Mouse (Mus musculus) MEL (cell line): Measurements from ENCODE around the gene Arl13b. TPM values are rescaled to one million over a fixed set of nuclear protein-coding genes. Genes with fewer than 3 reads are reported as not detected.

Experiments used
- DNase-seq: peaks from one replicate; pipeline ENCODE4 v3.0.0; 2011; ENCODE audit warnings: low read depth, low spot score
- H3K27ac ChIP-seq: 2 replicates; pipeline ENCODE4 v1.5.1; 2012; ENCODE audit warnings: low read depth, mild to moderate bottlenecking, control low read depth, low read length, moderate library complexity; ENCODE audit not compliant: control insufficient read depth
- H3K27me3 ChIP-seq, 2 experiments: fragments of 150-350 bp in 1 of 2; sonication (generic) in 1 of 2; 2 replicates each; pipeline ENCODE4 v1.6.1; 2012; ENCODE audit warnings: low read length in 2 of 2, mild to moderate bottlenecking in 2 of 2, improper control_type of control experiment in 1 of 2, moderate library complexity in 1 of 2; ENCODE audit not compliant: insufficient read depth in 2 of 2, control insufficient read depth in 1 of 2
- H3K36me3 ChIP-seq, 2 experiments: 2 replicates each; pipeline ENCODE4 v1.6.1; 2012 to 2014; ENCODE audit warnings: low read length in 2 of 2, improper control_type of control experiment in 1 of 2, inconsistent platforms in 1 of 2, mild to moderate bottlenecking in 1 of 2; ENCODE audit not compliant: insufficient read depth in 2 of 2, control insufficient read depth in 1 of 2
- H3K4me1 ChIP-seq, 2 experiments: fragments of 150-350 bp in 1 of 2; sonication (generic) in 1 of 2; 2 replicates each; pipeline ENCODE4 v1.6.1; 2012; ENCODE audit warnings: low read length in 2 of 2, improper control_type of control experiment in 1 of 2, mild to moderate bottlenecking in 1 of 2; ENCODE audit not compliant: insufficient read depth in 2 of 2, control insufficient read depth in 1 of 2
- H3K4me3 ChIP-seq, 2 experiments: fragments of 150-350 bp in 1 of 2; sonication (generic) in 1 of 2; 2 replicates each; pipeline ENCODE4 v1.5.1; 2012; ENCODE audit warnings: low read depth in 2 of 2, low read length in 2 of 2, mild to moderate bottlenecking in 2 of 2, moderate library complexity in 2 of 2, control low read depth in 1 of 2, improper control_type of control experiment in 1 of 2; ENCODE audit not compliant: control insufficient read depth in 1 of 2, insufficient read depth in 1 of 2
- H3K79me2 ChIP-seq: 2 replicates; pipeline ENCODE4 v1.6.1; 2012; ENCODE audit warnings: mild to moderate bottlenecking, low read length, moderate library complexity; ENCODE audit not compliant: control insufficient read depth, poor library complexity, insufficient read depth
- H3K9ac ChIP-seq: 2 replicates; pipeline ENCODE4 v1.6.1; 2012; ENCODE audit warnings: low read depth, mild to moderate bottlenecking, control low read depth, low read length, moderate library complexity; ENCODE audit not compliant: control insufficient read depth, poor library complexity, severe bottlenecking
- H3K9me3 ChIP-seq: fragments of 150-350 bp; sonication (generic); replicated peaks from 2 replicates; pipeline ENCODE4 v1.6.1; 2012; ENCODE audit warnings: mild to moderate bottlenecking, low read length, improper control_type of control experiment, moderate library complexity; ENCODE audit not compliant: insufficient read depth
- BHLHE40 ChIP-seq: IDR thresholded peaks from 2 replicates; pipeline ENCODE4 v1.6.1; 2012; ENCODE audit warnings: low read depth, mild to moderate bottlenecking, inconsistent platforms, low read length, improper control_type of control experiment, borderline replicate concordance
- CHD1 ChIP-seq: IDR thresholded peaks from 2 replicates; pipeline ENCODE4 v1.6.1; 2012; ENCODE audit warnings: low read depth, mild to moderate bottlenecking, inconsistent platforms, low read length, improper control_type of control experiment
- CHD2 ChIP-seq: IDR thresholded peaks from 2 replicates; pipeline ENCODE4 v1.6.1; 2011; ENCODE audit warnings: low read length, improper control_type of control experiment
- EP300 ChIP-seq, 2 experiments: IDR thresholded peaks; 2 replicates each; pipeline ENCODE4 v1.6.1; 2011; ENCODE audit warnings: improper control_type of control experiment in 2 of 2, low read length in 2 of 2, low read depth in 1 of 2, mild to moderate bottlenecking in 1 of 2
- ETS1 ChIP-seq: IDR thresholded peaks from 2 replicates; pipeline ENCODE4 v1.6.1; 2012; ENCODE audit warnings: low read depth, mild to moderate bottlenecking, inconsistent platforms, low read length, improper control_type of control experiment, moderate library complexity
- GATA1 ChIP-seq: IDR thresholded peaks from 2 replicates; pipeline ENCODE4 v1.6.1; 2011; ENCODE audit warnings: low read depth, low read length, improper control_type of control experiment
- JUND ChIP-seq: IDR thresholded peaks from 2 replicates; pipeline ENCODE4 v1.6.1; 2011; ENCODE audit warnings: low read depth, mild to moderate bottlenecking, improper control_type of control experiment, low read length
- MAZ ChIP-seq: IDR thresholded peaks from 2 replicates; pipeline ENCODE4 v1.6.1; 2012; ENCODE audit warnings: low read depth, mild to moderate bottlenecking, inconsistent platforms, low read length, improper control_type of control experiment
- MEF2A ChIP-seq: IDR thresholded peaks from 2 replicates; pipeline ENCODE4 v1.6.1; 2014; ENCODE audit warnings: low read depth, mild to moderate bottlenecking, inconsistent platforms, low read length, improper control_type of control experiment; ENCODE audit not compliant: poor library complexity, insufficient replicate concordance, severe bottlenecking; ENCODE audit errors: extremely low read depth
- MYB ChIP-seq: IDR thresholded peaks from 2 replicates; pipeline ENCODE4 v1.6.1; 2011; ENCODE audit warnings: mild to moderate bottlenecking, low read depth, low read length, improper control_type of control experiment
- MYC ChIP-seq: IDR thresholded peaks from 2 replicates; pipeline ENCODE4 v1.6.1; 2011; ENCODE audit warnings: low read depth, mild to moderate bottlenecking, low read length, improper control_type of control experiment, moderate library complexity
- SIN3A ChIP-seq: IDR thresholded peaks from 2 replicates; pipeline ENCODE4 v1.6.1; 2012; ENCODE audit warnings: low read length, improper control_type of control experiment, inconsistent platforms
- TAL1 ChIP-seq: IDR thresholded peaks from 2 replicates; pipeline ENCODE4 v1.6.1; 2012; ENCODE audit warnings: mild to moderate bottlenecking, inconsistent platforms, low read length, moderate library complexity, mixed read lengths
- TBP ChIP-seq: IDR thresholded peaks from 2 replicates; pipeline ENCODE4 v1.8.0; 2011; ENCODE audit warnings: low read depth, low read length, improper control_type of control experiment
- UBTF ChIP-seq: IDR thresholded peaks from 2 replicates; pipeline ENCODE4 v1.6.1; 2012; ENCODE audit warnings: low read depth, mild to moderate bottlenecking, inconsistent platforms, low read length, improper control_type of control experiment, moderate library complexity, borderline replicate concordance; ENCODE audit not compliant: insufficient read depth
- USF2 ChIP-seq, 2 experiments: IDR thresholded peaks; 2 replicates each; pipeline ENCODE4 v1.6.1; 2011 to 2012; ENCODE audit warnings: improper control_type of control experiment in 2 of 2, low read length in 2 of 2, borderline replicate concordance in 1 of 2, inconsistent platforms in 1 of 2, low read depth in 1 of 2, mild to moderate bottlenecking in 1 of 2; ENCODE audit not compliant: insufficient read depth in 1 of 2
- polyA plus RNA-seq, 2 experiments: library from polyadenylated mRNA; stranded (reverse) in 1 of 2; unstranded in 1 of 2; fragments of >175 nt in 1 of 2; fragments of >200 nt in 1 of 2; gene quantifications; 2 replicates each; pipeline versions ENCODE4 v1.2.1 to v1.2.4; 2012; ENCODE audit warnings: low replicate concordance in 2 of 2, low read depth in 1 of 2; ENCODE audit not compliant: insufficient read length in 2 of 2, insufficient read depth in 1 of 2, missing spikeins in 1 of 2
- total RNA-seq: library from RNA; depleted of rRNA; stranded (reverse); fragments of 300-350 nt; gene quantifications from 2 replicates; pipeline ENCODE4 v1.2.3, GENCODE M21; 2012

Arl13b gene
- total and polyA plus RNA-seq, 3 experiments: 3.2 to 4.3 TPM; not detected in 1

DNA sequence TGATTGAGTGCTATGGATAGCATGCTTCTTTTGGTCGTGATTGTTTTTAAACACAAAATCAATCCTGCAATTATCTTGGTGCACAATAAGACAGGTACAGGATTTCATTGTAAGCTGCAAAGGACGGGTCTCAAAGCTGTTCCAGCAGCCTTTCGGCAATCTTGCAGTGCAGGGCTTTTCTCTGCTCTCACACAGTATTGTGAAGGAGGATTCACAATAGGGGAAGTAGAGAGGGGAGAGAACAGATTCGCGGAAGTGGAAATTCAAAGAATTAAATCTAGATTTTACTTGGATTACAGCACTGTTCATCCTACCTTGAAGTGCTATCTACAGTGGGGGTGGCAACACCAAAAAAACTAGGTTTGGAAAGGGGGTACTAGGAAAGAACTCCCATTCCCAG is 33.0 kb downstream of the Arl13b start:
- no peaks in the 10 kb centered on the region for H3K9me3 ChIP-seq
- peaks cover 0 to 3% of the 10 kb centered on the region in 2 experiments; a peak in 1 of 4 replicates for H3K4me1 ChIP-seq
- TF ChIP-seq MYB: no peak
- H3K4me3 ChIP-seq: no peak overlapping the region
- no peak overlapping the region for H3K27ac ChIP-seq
- H3K27me3 ChIP-seq: no peaks in the 10 kb centered on the region
- H3K9ac ChIP-seq: no peak overlapping the region
- H3K79me2 ChIP-seq: no peaks in the 10 kb centered on the region
- peaks cover 0 to 2% of the 10 kb centered on the region in 2 experiments; a peak in 1 of 4 replicates for H3K36me3 ChIP-seq
- no peak for DNase-seq

DNA sequence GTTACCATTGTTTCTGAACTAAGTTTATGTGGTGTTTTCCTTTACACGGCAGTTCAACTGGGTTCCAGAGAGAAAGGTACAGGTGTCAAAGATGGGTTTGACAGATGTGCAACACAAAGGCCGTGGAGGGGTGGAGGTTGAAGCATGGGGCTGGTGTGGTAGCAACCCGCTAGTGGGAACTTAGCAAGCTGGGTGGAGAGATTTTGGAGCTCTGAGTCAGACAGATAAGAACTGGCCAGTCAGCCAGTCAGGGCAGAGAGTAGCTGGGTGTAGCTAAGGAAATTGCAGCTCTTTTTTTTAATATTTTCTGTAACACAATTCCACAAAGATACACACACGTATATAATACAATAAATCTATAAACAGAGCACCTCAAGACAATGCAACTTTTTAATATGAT is 36.0 kb downstream of the Arl13b start:
- Histone ChIP-seq H3K79me2 (no peaks in the 10 kb centered on the region), H3K27ac (no peak overlapping the region), H3K27me3 (no peaks in the 10 kb centered on the region), H3K9me3 (no peaks in the 10 kb centered on the region), H3K4me3 (no peak overlapping the region), H3K4me1 (peaks cover 0 to 3% of the 10 kb centered on the region in 2 experiments; a peak in 1 of 4 replicates), H3K36me3 (peaks cover 0 to 2% of the 10 kb centered on the region in 2 experiments; a peak in 1 of 4 replicates), H3K9ac (no peak overlapping the region)
- DNase-seq: peak; percentile 35
- TF ChIP-seq ETS1: no peak
- no peak for TF ChIP-seq BHLHE40
- TF ChIP-seq MYC: no peak
- TF ChIP-seq UBTF: no peak
- TF ChIP-seq SIN3A: no peak
- no peak for TF ChIP-seq MAZ
- peak in 1 of 2 experiments; percentile 11; a peak in 1 of 4 replicates for TF ChIP-seq EP300 (IDR thresholded peaks at IDR 0.05; ENCODE audit: low read depth in 1 of 2, low read length in 2 of 2)
- TF ChIP-seq GATA1: 0 out of 2 replicates have a peak, but pooled peaks have one; percentile 19
- no peak for TF ChIP-seq CHD1
- no peak for TF ChIP-seq USF2 (IDR thresholded peaks at IDR 0.05; ENCODE audit: borderline replicate concordance in 1 of 2, insufficient read depth in 1 of 2, low read depth in 1 of 2, low read length in 2 of 2)
- TF ChIP-seq TAL1: no peak
- TF ChIP-seq TBP: no peak
- TF ChIP-seq MEF2A: no peak
- TF ChIP-seq JUND: no peak
- no peak for TF ChIP-seq CHD2
